Mouse (Mus musculus) heart, embryonic 14.5 days (tissue): ENCODE results near the gene Fam187a. TPM values are rescaled to one million over a fixed set of nuclear protein-coding genes. Genes with fewer than 3 reads are reported as not detected.

Source experiments
- ATAC-seq: fragments of 200-750 bp; cut with Nextera tagmentation; 2 replicates; pipeline ENCODE4 v1.8.0; 2017; ENCODE audit warnings: low read depth, moderate TSS enrichment; ENCODE audit not compliant: insufficient number of reproducible peaks, insufficient read depth, low FRiP score
- H3K27ac ChIP-seq, 2 experiments: fragments of 200-500 bp in 1 of 2; fragments of 300-500 bp in 1 of 2; sonication (generic) in 1 of 2; replicated peaks in 1 of 2; 2 replicates each; pipeline ENCODE4 v1.5.1; 2012 to 2014; ENCODE audit warnings: low read depth in 2 of 2, low read length in 2 of 2, control low read depth in 1 of 2, mild to moderate bottlenecking in 1 of 2, mixed read lengths in 1 of 2; ENCODE audit not compliant: control insufficient read depth in 1 of 2, insufficient read depth in 1 of 2
- H3K27me3 ChIP-seq: fragments of 300-500 bp; sonication (generic); 2 replicates; pipeline ENCODE4 v1.6.1; 2014; ENCODE audit warnings: mild to moderate bottlenecking, low read length, control low read depth; ENCODE audit not compliant: control insufficient read depth, insufficient read depth
- H3K36me3 ChIP-seq: fragments of 300-500 bp; sonication (generic); 2 replicates; pipeline ENCODE4 v1.6.1; 2014; ENCODE audit warnings: mild to moderate bottlenecking, control low read depth, low read length, mixed read lengths; ENCODE audit not compliant: control insufficient read depth, insufficient read depth
- H3K4me1 ChIP-seq, 2 experiments: fragments of 200-500 bp in 1 of 2; fragments of 300-500 bp in 1 of 2; sonication (generic) in 1 of 2; 2 replicates each; pipeline ENCODE4 v1.6.1; 2012 to 2014; ENCODE audit warnings: low read length in 2 of 2, control low read depth in 1 of 2, mixed read lengths in 1 of 2; ENCODE audit not compliant: control insufficient read depth in 2 of 2, insufficient read depth in 2 of 2
- H3K4me2 ChIP-seq: fragments of 300-500 bp; sonication (generic); 2 replicates; pipeline ENCODE4 v1.6.1; 2014; ENCODE audit warnings: mild to moderate bottlenecking, low read length
- H3K4me3 ChIP-seq, 2 experiments: fragments of 200-500 bp in 1 of 2; fragments of 300-500 bp in 1 of 2; sonication (generic) in 1 of 2; 2 replicates each; pipeline ENCODE4 v1.5.1; 2012 to 2014; ENCODE audit warnings: low read length in 2 of 2, mild to moderate bottlenecking in 2 of 2, control low read depth in 1 of 2, low read depth in 1 of 2, moderate library complexity in 1 of 2; ENCODE audit not compliant: control insufficient read depth in 1 of 2, insufficient read depth in 1 of 2
- H3K9ac ChIP-seq: fragments of 300-500 bp; sonication (generic); 2 replicates; pipeline ENCODE4 v1.6.1; 2014; ENCODE audit warnings: mild to moderate bottlenecking, low read length
- H3K9me3 ChIP-seq: fragments of 300-500 bp; sonication (generic); 2 replicates; pipeline ENCODE4 v1.6.1; 2016; ENCODE audit warnings: low read length, control low read depth; ENCODE audit not compliant: control insufficient read depth
- WGBS: fragments of 180-500 bp; shearing (Covaris S2); extraction: QIAGEN DNeasy Blood & Tissue Kit; methylation state at CpG from one replicate; pipeline ENCODE4 v1.1.7; 2014; 5-methylcytosine and 5-hydroxymethylcytosine counted together
- polyA plus RNA-seq: library from polyadenylated mRNA; unstranded; fragments of >200 nt; fragmentation: Nextera tagmentation; extraction: Ambion mirVana; gene quantifications from 2 replicates; pipeline ENCODE4 v1.2.1, GENCODE M21; 2014

The Fam187a gene
- polyA plus RNA-seq, 1 experiment from 2014 or later, result not detected

DNA sequence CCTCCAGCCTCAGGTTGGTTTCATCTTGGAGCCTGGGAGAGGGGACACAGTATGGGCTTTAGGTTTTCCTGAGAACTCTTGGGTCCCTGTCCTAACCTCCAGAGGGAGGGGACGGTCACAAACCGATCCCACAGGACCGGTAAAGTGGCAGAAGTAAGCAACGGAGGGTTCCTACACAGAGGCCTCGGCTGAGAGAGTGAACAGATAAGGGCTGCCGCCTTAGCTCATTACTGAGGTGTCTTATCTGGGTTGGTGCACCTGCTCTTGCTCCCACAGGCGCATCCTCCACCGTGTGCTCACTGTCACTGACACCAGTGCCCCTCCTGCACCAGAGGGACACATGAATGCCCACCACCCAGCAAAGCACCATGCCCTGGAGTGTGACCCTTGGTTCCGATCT lies 10.8 kb downstream of the Fam187a start:
- H3K4me2 ChIP-seq, result no peak overlapping the region
- no peaks in the 10 kb centered on the region for H3K9me3 ChIP-seq
- no peak overlapping the region for H3K4me3 ChIP-seq
- H3K27me3 ChIP-seq, result peaks cover 44% of the 10 kb centered on the region
- no peak overlapping the region for H3K27ac ChIP-seq
- WGBS, result 54% methylated on average over 9 of the region's 9 CpGs
- peaks cover 6% of the 10 kb centered on the region in 2 experiments; a peak in 3 of 4 replicates for H3K4me1 ChIP-seq
- no peaks in the 10 kb centered on the region for H3K36me3 ChIP-seq
- no peak overlapping the region for H3K9ac ChIP-seq
- no peak for ATAC-seq

DNA sequence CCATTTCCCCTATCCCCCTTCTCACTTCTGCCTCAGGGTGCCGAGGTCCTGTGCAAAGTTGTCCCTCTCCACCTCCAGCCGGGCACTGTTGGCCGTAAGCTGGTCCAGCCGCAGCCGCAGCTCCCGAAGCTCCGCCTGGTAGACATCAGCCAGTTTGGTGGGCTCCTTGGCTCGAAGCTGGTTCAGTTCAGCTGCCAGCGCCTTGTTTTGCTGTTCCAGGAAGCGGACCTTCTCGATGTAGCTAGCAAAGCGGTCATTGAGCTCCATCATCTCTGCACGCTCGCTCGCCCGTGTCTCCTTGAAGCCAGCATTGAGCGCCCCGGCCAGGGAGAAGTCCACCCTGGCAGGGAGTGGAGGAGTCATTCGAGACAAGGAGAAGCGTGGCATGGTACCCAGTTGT lies 11.7 kb downstream of the Fam187a start:
- 72% methylated on average over 20 of the region's 20 CpGs for WGBS
- Histone ChIP-seq H3K4me3 (no peak overlapping the region), H3K9ac (no peak overlapping the region), H3K36me3 (no peaks in the 10 kb centered on the region), H3K4me1 (peaks cover 6% of the 10 kb centered on the region in 2 experiments; a peak in 3 of 4 replicates), H3K27ac (no peak overlapping the region), H3K9me3 (no peaks in the 10 kb centered on the region), H3K27me3 (peaks cover 44% of the 10 kb centered on the region), H3K4me2 (no peak overlapping the region)
- no peak for ATAC-seq

DNA sequence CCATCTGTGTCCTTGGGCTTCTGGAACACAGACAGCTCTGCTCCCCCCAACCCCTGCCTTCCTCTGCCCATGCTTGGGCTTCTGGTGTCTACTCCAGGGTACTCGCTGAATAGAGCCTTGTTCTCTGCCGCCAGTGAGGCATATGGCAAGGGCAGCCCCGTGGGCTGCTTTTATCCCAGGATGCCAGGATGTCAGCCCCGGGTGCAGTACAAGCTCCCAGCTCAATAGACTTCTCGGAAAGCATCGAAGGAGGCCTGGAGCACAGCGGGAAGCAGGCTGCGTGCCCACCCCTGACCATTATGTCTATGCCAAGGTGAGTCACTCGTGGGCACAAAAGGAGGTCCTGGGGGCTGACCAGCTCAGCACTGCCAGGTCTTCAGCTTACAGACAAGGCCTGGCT lies 13.4 kb downstream of the Fam187a start:
- H3K9ac ChIP-seq, result 0 out of 2 replicates have a peak overlapping the region, but pooled peaks have one; percentile 11
- peaks cover under 1 to 1% of the 10 kb centered on the region in 2 experiments; a peak in 3 of 4 replicates for H3K4me1 ChIP-seq
- 80% methylated on average over 9 of the region's 9 CpGs for WGBS
- H3K27ac ChIP-seq, result no peak overlapping the region
- H3K4me3 ChIP-seq, result no peak overlapping the region
- H3K36me3 ChIP-seq, result no peaks in the 10 kb centered on the region
- no peak for ATAC-seq
- H3K4me2 ChIP-seq, result no peak overlapping the region
- peaks cover 38% of the 10 kb centered on the region for H3K27me3 ChIP-seq
- H3K9me3 ChIP-seq, result no peaks in the 10 kb centered on the region

DNA sequence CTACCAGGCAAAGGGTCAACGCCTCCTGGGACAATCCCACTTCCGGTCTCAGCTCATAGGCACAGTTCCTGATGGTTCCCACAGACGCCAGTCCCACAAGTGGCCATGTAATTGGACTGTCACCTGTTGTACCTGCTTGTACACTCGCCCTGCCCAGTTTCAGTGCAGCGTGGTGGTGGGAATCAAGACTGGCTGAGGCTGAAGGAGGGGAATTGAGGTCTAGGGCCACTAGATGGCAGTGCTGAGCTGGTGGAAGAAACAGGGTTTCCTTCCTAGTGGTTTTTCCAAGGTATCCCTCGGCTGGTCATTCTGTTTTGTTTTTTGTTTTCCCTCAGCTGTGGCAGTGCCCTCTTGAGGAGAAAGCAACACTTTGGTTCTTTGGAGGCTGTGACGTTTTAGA lies 15.8 kb downstream of the Fam187a start, which contains the start of gene Gfap:
TSS of gene Gfap (minus strand) at position 150 of the 400 bp plus-strand sequence.
- no peak within 1 kb of the TSS for H3K9ac ChIP-seq
- no peaks in the 10 kb centered on the region; a peak in 1 of 4 replicates for H3K4me1 ChIP-seq
- no peaks in the 10 kb centered on the region for H3K9me3 ChIP-seq
- 10% methylated on average over 7 of the region's 7 CpGs for WGBS
- ATAC-seq, result peak; percentile 48; the same call in 1 of the 2 replicates
- no peak within 1 kb of the TSS for H3K27ac ChIP-seq
- H3K4me3 ChIP-seq, result no peak within 1 kb of the TSS
- peaks cover 8% of the 10 kb centered on the region for H3K36me3 ChIP-seq
- peaks cover 21% of the 10 kb centered on the region for H3K27me3 ChIP-seq
- H3K4me2 ChIP-seq, result 0 out of 2 replicates have a peak within 1 kb of the TSS, but pooled peaks have one; percentile 16

DNA sequence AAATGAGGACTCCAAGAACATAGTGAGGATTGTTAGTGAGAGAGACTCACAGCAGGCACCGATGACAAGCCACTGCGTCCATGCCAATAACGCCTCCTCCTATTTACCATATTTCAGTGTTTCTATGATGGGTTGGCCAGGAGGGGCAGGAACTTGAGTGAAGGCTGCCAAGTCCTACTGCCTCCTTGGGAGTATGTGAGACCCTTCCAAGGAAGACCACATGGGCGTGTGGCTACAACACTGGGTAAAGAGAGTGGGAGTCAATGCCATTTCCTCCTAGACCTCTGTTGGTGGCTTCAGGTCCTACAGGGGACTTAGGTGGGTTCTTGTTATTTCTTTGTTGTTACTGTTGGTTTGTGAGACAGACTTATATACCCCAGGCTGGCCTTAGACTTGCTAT lies 16.2 kb downstream of the Fam187a start:
- WGBS, result 55% methylated on average over 4 of the region's 4 CpGs
- no peaks in the 10 kb centered on the region; a peak in 1 of 4 replicates for H3K4me1 ChIP-seq
- H3K36me3 ChIP-seq, result peaks cover 13% of the 10 kb centered on the region
- H3K27ac ChIP-seq, result no peak overlapping the region
- H3K4me2 ChIP-seq, result 0 out of 2 replicates have a peak overlapping the region, but pooled peaks have one; percentile 16
- peaks cover 18% of the 10 kb centered on the region for H3K27me3 ChIP-seq
- H3K9ac ChIP-seq, result no peak overlapping the region
- no peak overlapping the region for H3K4me3 ChIP-seq
- ATAC-seq, result peak; percentile 14; the same call in 1 of the 2 replicates
- no peaks in the 10 kb centered on the region for H3K9me3 ChIP-seq

DNA sequence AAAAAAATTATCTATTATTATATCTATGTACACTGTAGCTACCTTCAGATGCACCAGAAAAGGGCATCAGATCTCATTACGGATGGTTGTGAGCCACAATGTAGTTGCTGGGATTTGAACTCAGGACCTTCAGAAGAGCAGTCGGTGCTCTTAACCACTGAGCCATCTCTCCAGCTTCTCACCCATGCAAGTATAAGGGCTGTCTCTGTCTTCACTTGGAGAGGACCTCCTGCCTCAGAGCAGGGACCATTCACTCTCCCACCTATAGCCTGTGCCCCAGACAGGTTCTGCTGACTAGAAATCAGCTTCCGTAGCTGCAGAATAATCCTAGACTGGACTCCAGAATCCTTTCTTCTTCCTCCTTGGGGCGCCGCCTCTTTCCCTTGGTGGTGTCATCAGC lies 17.1 kb downstream of the Fam187a start:
- ATAC-seq, result no peak
- WGBS, result 75% methylated on average over 5 of the region's 5 CpGs
- Histone ChIP-seq H3K4me2 (no peak overlapping the region), H3K36me3 (peaks cover 22% of the 10 kb centered on the region), H3K27me3 (peaks cover 8% of the 10 kb centered on the region), H3K27ac (no peak overlapping the region), H3K4me3 (no peak overlapping the region), H3K9ac (no peak overlapping the region), H3K9me3 (no peaks in the 10 kb centered on the region), H3K4me1 (no peaks in the 10 kb centered on the region; a peak in 1 of 4 replicates)

DNA sequence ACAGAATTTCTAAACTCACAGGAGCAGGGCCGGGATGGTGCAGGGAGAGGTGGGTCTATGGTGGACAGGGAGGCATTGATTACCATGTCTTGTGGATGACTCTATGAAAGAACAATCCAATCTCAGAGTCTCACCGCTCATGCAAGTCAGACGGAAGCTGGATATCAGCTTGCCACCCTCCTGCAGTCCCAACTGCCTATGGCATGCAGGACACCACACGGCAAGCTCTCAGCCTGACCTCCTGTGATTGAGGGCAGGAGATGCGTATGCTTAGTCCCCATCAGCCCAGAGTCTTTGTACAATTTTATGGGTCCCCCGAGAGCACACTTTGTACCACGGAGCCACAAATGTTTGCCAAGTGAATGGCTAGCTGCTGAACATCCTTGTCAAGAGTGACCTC lies 18.7 kb downstream of the Fam187a start:
- 71% methylated on average over 7 of the region's 7 CpGs for WGBS
- no peaks in the 10 kb centered on the region; a peak in 1 of 4 replicates for H3K4me1 ChIP-seq
- H3K9ac ChIP-seq, result no peak overlapping the region
- H3K36me3 ChIP-seq, result peaks cover 37% of the 10 kb centered on the region
- peaks cover 2% of the 10 kb centered on the region; the same call in 1 of the 2 replicates for H3K27me3 ChIP-seq
- H3K4me3 ChIP-seq, result no peak overlapping the region
- no peak for ATAC-seq
- H3K9me3 ChIP-seq, result no peaks in the 10 kb centered on the region
- no peak overlapping the region for H3K27ac ChIP-seq
- H3K4me2 ChIP-seq, result no peak overlapping the region

DNA sequence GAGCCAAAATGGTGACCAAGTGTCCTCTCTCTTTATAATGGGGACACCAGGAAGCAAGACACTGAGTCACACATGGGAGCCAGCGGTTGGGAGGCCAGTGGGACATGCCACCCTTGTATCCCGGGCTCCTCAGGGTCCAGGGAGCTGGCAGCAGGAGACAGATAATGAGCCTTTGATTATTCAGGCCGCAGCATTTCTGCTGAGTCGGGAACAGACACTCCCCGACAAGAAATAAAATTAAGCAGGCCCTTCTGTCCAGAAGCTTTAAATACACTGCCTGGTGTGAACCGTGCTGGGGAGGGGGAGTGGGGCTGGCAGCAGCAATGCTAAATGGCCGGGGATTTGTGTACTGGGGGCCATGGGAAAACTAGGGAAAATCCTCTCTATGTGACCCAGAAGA lies 26.4 kb downstream of the Fam187a start:
- Histone ChIP-seq H3K9ac (no peak overlapping the region), H3K27me3 (no peaks in the 10 kb centered on the region), H3K4me1 (no peaks in the 10 kb centered on the region), H3K27ac (no peak overlapping the region), H3K4me3 (no peak overlapping the region), H3K9me3 (no peaks in the 10 kb centered on the region), H3K4me2 (no peak overlapping the region), H3K36me3 (peaks cover 99% of the 10 kb centered on the region)
- WGBS, result 72% methylated on average over 7 of the region's 7 CpGs
- no peak for ATAC-seq
